Mouse (Mus musculus) MEL (cell line): ENCODE measurements at regions not wholly inside any gene's neighbourhood (a gene's known extent, or its start where the extent isn't known, plus 50 kb on each side); places are given as distances from the start of the nearest gene placed in this dataset.

ENCODE experiments used
- EP300 ChIP-seq, 2 experiments: IDR thresholded peaks; 2 replicates each; pipeline ENCODE4 v1.6.1; 2011; ENCODE audit warnings: improper control_type of control experiment in 2 of 2, low read length in 2 of 2, low read depth in 1 of 2, mild to moderate bottlenecking in 1 of 2
- GATA1 ChIP-seq: IDR thresholded peaks from 2 replicates; pipeline ENCODE4 v1.6.1; 2011; ENCODE audit warnings: low read depth, low read length, improper control_type of control experiment
- JUND ChIP-seq: IDR thresholded peaks from 2 replicates; pipeline ENCODE4 v1.6.1; 2011; ENCODE audit warnings: low read depth, mild to moderate bottlenecking, improper control_type of control experiment, low read length
- ZNF384 ChIP-seq: IDR thresholded peaks from 2 replicates; pipeline ENCODE4 v1.6.1; 2012; ENCODE audit warnings: low read depth, mild to moderate bottlenecking, inconsistent platforms, low read length, improper control_type of control experiment

DNA sequence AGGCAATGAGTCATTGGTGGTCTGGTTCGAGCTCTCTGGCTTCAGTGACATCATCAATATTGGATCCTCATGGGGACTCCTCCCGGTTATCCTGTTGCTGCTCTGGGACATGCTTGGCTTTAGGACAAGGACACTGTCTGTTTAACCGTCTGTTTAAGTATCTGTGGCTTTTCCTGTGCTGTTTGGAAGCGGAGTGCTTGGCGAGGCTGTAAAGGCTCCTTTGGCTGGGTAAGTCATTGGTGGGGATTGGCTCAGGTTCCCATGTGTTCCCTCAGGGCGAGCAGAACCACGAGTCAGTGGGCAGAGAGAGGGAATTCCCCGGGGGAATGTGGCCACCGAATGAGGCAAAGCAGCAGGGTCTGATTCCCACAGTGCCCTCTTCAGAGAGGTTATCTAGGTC, 69.4 kb upstream of the Rxra start:
- TF ChIP-seq JUND (no peak), GATA1 (no peak), ZNF384 (no peak), EP300 (IDR thresholded peaks at IDR 0.05; ENCODE audit: low read depth in 1 of 2, low read length in 2 of 2) (no peak)
